Mouse (Mus musculus) liver, embryonic 14.5 days (tissue): ENCODE results near the gene Pip4k2c.

Experiments
- CTCF ChIP-seq: IDR thresholded peaks from 2 replicates; pipeline ENCODE4 v1.5.1; 2016; ENCODE audit warnings: antibody characterized with exemption, low read depth, control low read depth
- EP300 ChIP-seq: IDR thresholded peaks from 2 replicates; pipeline ENCODE4 v1.6.1; 2016; ENCODE audit warnings: antibody characterized with exemption, low read depth

GRCm38 (mm10) chr10:127197505-127198110 is 13.8 kb downstream of the Pip4k2c start:
- TF ChIP-seq CTCF (no peak), EP300 (no peak)
